Mouse (Mus musculus): ENCODE results near the gene Lbh.

- TF ChIP-seq EP300 (optimal IDR thresholded peaks at IDR 0.05) (no peak), CTCF (IDR thresholded peaks at IDR 0.05; ENCODE audit: low read depth) (no peak)
These were observed 29.2 kb downstream of the Lbh start for GRCm38 (mm10) chr17:72947111-72947859.

Data from stomach, postnatal 0 days (tissue).